Mouse (Mus musculus): Measurements from ENCODE around the gene Cdc45.

DNA sequence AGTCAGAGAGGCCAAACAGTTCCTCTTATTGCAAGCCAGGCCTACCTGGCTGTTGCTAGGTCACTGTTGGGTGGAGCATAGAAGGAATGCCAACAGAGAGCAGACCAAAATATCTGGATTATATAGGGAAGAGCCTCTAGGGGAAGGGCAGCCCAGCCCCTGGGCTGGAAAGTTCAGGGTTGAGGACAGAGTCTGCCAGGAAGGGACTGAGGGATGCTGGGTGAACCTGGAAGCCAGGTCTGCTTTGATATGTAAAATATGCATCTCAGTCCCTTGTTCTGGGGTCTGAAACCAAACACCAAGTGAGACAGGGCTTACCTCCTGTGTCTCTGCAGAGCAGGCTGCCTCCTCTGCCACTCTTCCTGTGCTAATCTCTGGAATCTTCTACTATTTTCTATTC is 73.5 kb downstream of the Cdc45 start:
- no peak for TF ChIP-seq CTCF (IDR thresholded peaks at IDR 0.05; ENCODE audit: borderline replicate concordance, control insufficient read depth, extremely low read depth, insufficient read depth, low read length, poor library complexity)
- no peak for TF ChIP-seq POLR2A (IDR thresholded peaks at IDR 0.05; ENCODE audit: control insufficient read depth, extremely low read depth, insufficient read depth, low read length, poor library complexity)
